Mouse (Mus musculus): ENCODE data around the gene Mboat7.
"Not testable (repeated sequence)": the region's sequence is repeated elsewhere in the genome, so short reads cannot be mapped to it uniquely, and the experiment has no call there.

Mboat7 gene

GRCm38 (mm10) chr7:3692987-3693808 is at the start of gene Mboat7:
Mboat7 (minus strand) TSS chr7:3693523.
- DNase-seq (ENCODE audit: low spot score) = peak; percentile 86

GRCm38 (mm10) chr7:3732675-3733074 is 39.4 kb upstream of the Mboat7 start:
- DNase-seq (ENCODE audit: low spot score) = not testable (repeated sequence)

GRCm38 (mm10) chr7:3725459-3725858 is 32.1 kb upstream of the Mboat7 start:
- not testable (repeated sequence) for DNase-seq (ENCODE audit: low spot score)

GRCm38 (mm10) chr7:3720268-3720667 is 26.9 kb upstream of the Mboat7 start, which contains the start of gene Pirb:
Pirb (minus strand) TSS chr7:3720391.
- not testable (repeated sequence) for DNase-seq (ENCODE audit: low spot score)

- DNase-seq (ENCODE audit: low spot score) = no peak
These were observed 21.9 kb upstream of the Mboat7 start for GRCm38 (mm10) chr7:3715249-3715648.

- no peak for DNase-seq (ENCODE audit: low spot score)
These were observed 19.1 kb upstream of the Mboat7 start for GRCm38 (mm10) chr7:3712264-3712942.

- no peak for DNase-seq (ENCODE audit: low spot score)
These were observed 15.7 kb upstream of the Mboat7 start for GRCm38 (mm10) chr7:3709000-3709399.

- DNase-seq (ENCODE audit: low spot score) = not testable (repeated sequence)
These were observed 15.2 kb upstream of the Mboat7 start for GRCm38 (mm10) chr7:3708447-3708980.

GRCm38 (mm10) chr7:3707568-3708413 is 14.5 kb upstream of the Mboat7 start:
- DNase-seq (ENCODE audit: low spot score) = no peak

- DNase-seq (ENCODE audit: low spot score) = no peak
These were observed 13.7 kb upstream of the Mboat7 start for GRCm38 (mm10) chr7:3707027-3707426.

GRCm38 (mm10) chr7:3706343-3706934 is 13.1 kb upstream of the Mboat7 start:
- no peak for DNase-seq (ENCODE audit: low spot score)

GRCm38 (mm10) chr7:3705911-3706310 is 12.6 kb upstream of the Mboat7 start:
- DNase-seq (ENCODE audit: low spot score) = no peak

- DNase-seq (ENCODE audit: low spot score) = not testable (repeated sequence)
These were observed 12.1 kb upstream of the Mboat7 start for GRCm38 (mm10) chr7:3705461-3705860.

- no peak for DNase-seq (ENCODE audit: low spot score)
These were observed 11.2 kb upstream of the Mboat7 start for GRCm38 (mm10) chr7:3704475-3704874.

- peak; percentile 96 for DNase-seq (ENCODE audit: low spot score)
These were observed 10.6 kb upstream of the Mboat7 start, which contains the start of gene Rps9 for GRCm38 (mm10) chr7:3703879-3704441. Rps9 (plus strand) TSS chr7:3703993.

- DNase-seq (ENCODE audit: low spot score) = peak; percentile 20
These were observed 10.0 kb upstream of the Mboat7 start for GRCm38 (mm10) chr7:3703148-3703878.

GRCm38 (mm10) chr7:3698471-3698870 is 5.1 kb upstream of the Mboat7 start:
- no peak for DNase-seq (ENCODE audit: low spot score)

GRCm38 (mm10) chr7:3694949-3695305 is 1.6 kb upstream of the Mboat7 start:
- peak; percentile 15 for DNase-seq (ENCODE audit: low spot score)

GRCm38 (mm10) chr7:3694076-3694948 is 989 bp upstream of the Mboat7 start:
- DNase-seq (ENCODE audit: low spot score) = peak; percentile 24

GRCm38 (mm10) chr7:3693809-3694075 is 419 bp upstream of the Mboat7 start:
- no peak for DNase-seq (ENCODE audit: low spot score)

Measured in ovary, postnatal 10 days (tissue).